Mouse (Mus musculus): ENCODE measurements around the gene Tsku. TPM values are rescaled to one million over a fixed set of nuclear protein-coding genes. Genes with fewer than 3 reads are reported as not detected.

The Tsku gene
- total and polyA plus RNA-seq, 3 experiments: 2.2 to 5.9 (median 2.5) TPM

DNA sequence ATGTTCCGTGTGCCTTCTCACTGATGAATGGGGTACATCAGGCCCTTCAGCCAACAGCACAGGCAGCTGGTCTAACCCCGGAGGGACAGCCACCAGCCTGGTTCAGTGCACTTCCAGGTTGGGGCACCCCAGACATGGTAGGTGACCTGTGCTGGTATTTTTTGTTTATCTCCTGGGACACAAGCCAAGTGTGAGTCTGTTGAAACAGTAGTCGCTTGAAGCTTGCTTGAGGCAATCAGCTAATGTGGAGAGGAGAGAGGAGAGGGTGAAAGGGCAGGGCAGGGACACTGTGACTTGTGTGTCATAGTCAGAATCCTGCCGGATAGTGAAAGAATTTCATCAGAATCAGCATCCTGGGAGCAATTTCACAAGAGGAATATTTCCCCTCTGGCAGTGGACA is 22.2 kb upstream of the Tsku start:
- H3K4me3 ChIP-seq: no peak overlapping the region
- no peaks in the 10 kb centered on the region for H3K36me3 ChIP-seq (ENCODE audit: control insufficient read depth, insufficient read depth, low read length)
- no peak for TF ChIP-seq CTCF (IDR thresholded peaks at IDR 0.05)
- TF ChIP-seq POLR2A (IDR thresholded peaks at IDR 0.05; ENCODE audit: insufficient read depth, low read depth, low read length): no peak
- no peak for TF ChIP-seq EP300 (IDR thresholded peaks at IDR 0.05; ENCODE audit: insufficient read depth, low read depth, low read length)
- intact Hi-C loops (cut with DNase I): no loop called here
- H3K27ac ChIP-seq: no peak overlapping the region
- H3K9ac ChIP-seq (ENCODE audit: low read depth, low read length): no peak overlapping the region
- no peak for DNase-seq
- H3K27me3 ChIP-seq (ENCODE audit: control insufficient read depth, insufficient read depth, low read length): no peaks in the 10 kb centered on the region
- 35% methylated on average over 4 of the region's 4 CpGs for WGBS
- no peaks in the 10 kb centered on the region for H3K4me1 ChIP-seq (ENCODE audit: control insufficient read depth, insufficient read depth, low read length)
- no peaks in the 10 kb centered on the region for H3K79me2 ChIP-seq (replicated peaks; ENCODE audit: control insufficient read depth, insufficient read depth, low read length)

DNA sequence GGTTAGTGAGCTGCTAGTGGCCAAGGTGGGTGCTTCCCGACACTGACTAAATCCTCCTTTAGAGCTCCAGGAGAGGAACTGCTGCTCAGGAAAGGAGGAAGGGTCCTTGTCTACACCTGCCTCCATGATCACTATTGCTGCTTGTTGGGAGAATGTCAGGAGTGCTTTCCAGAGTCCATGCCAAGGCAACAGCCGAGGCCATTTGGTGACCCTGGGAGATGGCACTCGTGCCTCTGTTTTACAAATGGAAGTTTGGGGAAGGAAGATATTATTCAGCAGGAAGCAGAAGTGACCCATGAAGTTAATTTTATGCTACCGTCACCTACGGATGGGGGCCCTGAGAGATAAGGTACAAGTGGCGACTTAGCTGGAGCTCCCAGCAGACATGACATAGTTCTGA is 21.7 kb upstream of the Tsku start:
- H3K4me1 ChIP-seq (ENCODE audit: control insufficient read depth, insufficient read depth, low read length): no peaks in the 10 kb centered on the region

DNA sequence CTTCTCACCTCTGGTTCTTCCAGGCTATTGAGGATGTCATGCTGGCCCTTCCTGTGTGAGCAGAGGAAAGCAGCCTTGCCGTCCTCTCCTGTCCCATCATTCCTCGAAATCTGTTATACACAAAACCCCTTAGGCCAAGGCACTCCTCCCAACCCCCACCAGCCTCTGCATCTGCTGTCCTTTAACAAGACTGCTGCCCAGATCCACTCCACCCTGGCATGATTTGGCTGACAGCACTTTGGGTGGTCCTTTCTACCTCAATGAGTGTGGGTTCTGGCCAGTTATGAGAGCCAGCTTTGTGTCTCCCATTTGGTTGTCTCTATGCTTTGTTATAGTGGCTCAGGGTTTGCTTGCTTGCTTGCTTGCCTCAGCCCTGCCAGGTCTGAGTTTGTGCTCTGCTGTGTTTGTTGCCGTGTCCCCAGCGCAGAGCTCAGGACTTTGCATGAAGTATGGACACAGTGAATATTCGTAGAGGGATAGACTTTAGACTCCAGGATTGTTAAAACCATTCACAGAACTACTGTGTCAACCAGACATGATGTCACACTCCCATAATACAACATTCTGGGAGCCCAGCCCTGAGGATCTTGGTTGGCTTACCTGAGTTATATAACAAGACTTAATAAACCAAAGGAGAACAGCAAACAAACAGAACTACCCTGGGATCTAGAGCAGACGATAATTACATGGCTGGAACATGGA is 19.2 kb upstream of the Tsku start:
- TF ChIP-seq EP300 (IDR thresholded peaks at IDR 0.05; ENCODE audit: insufficient read depth, low read depth, low read length) (no peak), POLR2A (IDR thresholded peaks at IDR 0.05; ENCODE audit: insufficient read depth, low read depth, low read length) (no peak), CTCF (IDR thresholded peaks at IDR 0.05) (no peak)
- H3K9ac ChIP-seq (ENCODE audit: low read depth, low read length): no peak overlapping the region
- H3K4me1 ChIP-seq (ENCODE audit: control insufficient read depth, insufficient read depth, low read length): no peaks in the 10 kb centered on the region
- no peak for DNase-seq
- no peaks in the 10 kb centered on the region for H3K79me2 ChIP-seq (replicated peaks; ENCODE audit: control insufficient read depth, insufficient read depth, low read length)
- no peaks in the 10 kb centered on the region for H3K27me3 ChIP-seq (ENCODE audit: control insufficient read depth, insufficient read depth, low read length)
- WGBS: 80% methylated on average over 6 of the region's 6 CpGs
- intact Hi-C loops (cut with DNase I): no loop called here
- no peaks in the 10 kb centered on the region for H3K36me3 ChIP-seq (ENCODE audit: control insufficient read depth, insufficient read depth, low read length)
- no peak overlapping the region for H3K4me3 ChIP-seq
- no peak overlapping the region for H3K27ac ChIP-seq

More for the DNA sequence above, 21.7 kb upstream of the Tsku start:
- TF ChIP-seq EP300 (IDR thresholded peaks at IDR 0.05; ENCODE audit: insufficient read depth, low read depth, low read length): no peak
- no peak for TF ChIP-seq POLR2A (IDR thresholded peaks at IDR 0.05; ENCODE audit: insufficient read depth, low read depth, low read length)
- no peak for TF ChIP-seq CTCF (IDR thresholded peaks at IDR 0.05)
- Histone ChIP-seq H3K36me3 (ENCODE audit: control insufficient read depth, insufficient read depth, low read length) (no peaks in the 10 kb centered on the region), H3K9ac (ENCODE audit: low read depth, low read length) (no peak overlapping the region), H3K79me2 (replicated peaks; ENCODE audit: control insufficient read depth, insufficient read depth, low read length) (no peaks in the 10 kb centered on the region), H3K27ac (no peak overlapping the region), H3K4me3 (no peak overlapping the region), H3K27me3 (ENCODE audit: control insufficient read depth, insufficient read depth, low read length) (no peaks in the 10 kb centered on the region)
- no peak for DNase-seq
- intact Hi-C loops (cut with DNase I): no loop called here
- 53% methylated on average over 6 of the region's 6 CpGs for whole genome bisulfite sequencing

DNA sequence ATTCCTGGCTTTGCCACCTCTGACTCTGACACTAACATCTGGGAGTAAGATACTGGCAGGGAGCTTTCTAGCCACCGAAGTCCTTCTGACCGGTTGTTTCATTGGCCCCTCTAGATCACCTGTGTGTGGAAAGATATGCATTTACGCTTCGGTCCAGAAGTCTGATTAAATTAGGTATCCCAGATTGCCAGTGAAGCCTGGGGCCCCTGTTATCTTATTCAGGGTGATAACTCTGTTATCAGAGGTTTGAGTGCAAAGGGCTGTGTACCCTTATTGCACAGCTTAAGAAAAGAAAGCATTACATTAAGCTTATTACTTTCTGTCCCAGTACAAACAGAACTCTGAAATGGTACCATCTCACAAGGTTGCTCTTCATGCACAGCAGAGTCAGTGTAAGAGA is 18.1 kb upstream of the Tsku start:
- H3K36me3 ChIP-seq (ENCODE audit: control insufficient read depth, insufficient read depth, low read length): no peaks in the 10 kb centered on the region
- no peak for TF ChIP-seq CTCF (IDR thresholded peaks at IDR 0.05)
- TF ChIP-seq POLR2A (IDR thresholded peaks at IDR 0.05; ENCODE audit: insufficient read depth, low read depth, low read length): no peak

DNA sequence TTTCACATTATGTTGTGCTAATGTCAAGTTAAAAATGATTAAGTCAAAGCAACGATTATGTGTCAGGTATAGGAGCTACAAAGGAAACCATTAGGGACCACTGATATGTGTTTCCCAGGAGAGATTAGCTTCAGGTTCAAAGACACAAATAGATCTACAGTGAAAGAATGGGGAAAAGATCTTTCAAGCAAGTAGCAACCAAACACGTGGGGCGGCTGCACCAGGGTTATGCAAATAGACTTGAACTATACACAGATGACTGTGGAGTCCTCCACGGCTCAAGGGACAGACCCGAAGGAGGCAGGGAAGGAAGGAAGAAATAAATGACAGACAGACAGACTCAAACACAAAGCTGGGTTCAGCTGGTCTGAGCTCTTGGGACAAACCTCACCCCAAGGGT is 16.1 kb upstream of the Tsku start:
- H3K9ac ChIP-seq (ENCODE audit: low read depth, low read length): no peak overlapping the region
- intact Hi-C loops (cut with DNase I): no loop called here

More for the DNA sequence above, 18.1 kb upstream of the Tsku start:
- 66% methylated on average over 4 of the region's 4 CpGs for WGBS
- Histone ChIP-seq H3K9ac (ENCODE audit: low read depth, low read length) (no peak overlapping the region), H3K27ac (no peak overlapping the region), H3K27me3 (ENCODE audit: control insufficient read depth, insufficient read depth, low read length) (no peaks in the 10 kb centered on the region), H3K4me1 (ENCODE audit: control insufficient read depth, insufficient read depth, low read length) (no peaks in the 10 kb centered on the region), H3K4me3 (no peak overlapping the region), H3K79me2 (replicated peaks; ENCODE audit: control insufficient read depth, insufficient read depth, low read length) (no peaks in the 10 kb centered on the region)
- DNase-seq: no peak
- intact Hi-C loops (cut with DNase I): no loop called here

DNA sequence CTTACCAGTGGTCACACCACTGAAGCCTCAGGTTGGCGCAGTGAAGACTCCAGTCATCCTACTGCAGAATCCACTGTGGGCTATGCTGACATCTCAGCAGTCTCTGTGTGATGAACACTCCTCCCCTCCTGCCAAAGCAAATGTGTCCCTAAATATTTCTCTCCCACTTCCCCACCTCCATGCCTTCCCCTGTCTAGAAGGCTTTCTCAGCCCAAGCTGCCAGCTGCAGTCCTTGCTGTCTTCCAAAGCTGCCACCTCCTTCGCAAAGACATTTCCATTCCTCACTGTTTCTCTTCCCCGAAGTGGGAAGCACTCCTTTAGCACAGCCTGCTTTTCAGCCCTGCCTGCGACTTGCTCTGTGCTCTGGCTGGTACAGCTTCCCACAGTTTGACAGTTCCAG is 10.0 kb upstream of the Tsku start:
- Histone ChIP-seq H3K79me2 (replicated peaks; ENCODE audit: control insufficient read depth, insufficient read depth, low read length) (no peaks in the 10 kb centered on the region), H3K27ac (no peak overlapping the region), H3K4me1 (ENCODE audit: control insufficient read depth, insufficient read depth, low read length) (no peaks in the 10 kb centered on the region), H3K9ac (ENCODE audit: low read depth, low read length) (no peak overlapping the region), H3K36me3 (ENCODE audit: control insufficient read depth, insufficient read depth, low read length) (no peaks in the 10 kb centered on the region), H3K27me3 (ENCODE audit: control insufficient read depth, insufficient read depth, low read length) (no peaks in the 10 kb centered on the region), H3K4me3 (no peak overlapping the region)
- no peak for TF ChIP-seq CTCF (IDR thresholded peaks at IDR 0.05)
- WGBS: 50% methylated on average over 4 of the region's 4 CpGs
- intact Hi-C loops (cut with DNase I): no loop called here
- no peak for DNase-seq

More for the DNA sequence above, 16.1 kb upstream of the Tsku start:
- TF ChIP-seq EP300 (IDR thresholded peaks at IDR 0.05; ENCODE audit: insufficient read depth, low read depth, low read length): no peak
- no peaks in the 10 kb centered on the region for H3K4me1 ChIP-seq (ENCODE audit: control insufficient read depth, insufficient read depth, low read length)
- H3K4me3 ChIP-seq: no peak overlapping the region
- H3K79me2 ChIP-seq (replicated peaks; ENCODE audit: control insufficient read depth, insufficient read depth, low read length): no peaks in the 10 kb centered on the region
- H3K27me3 ChIP-seq (ENCODE audit: control insufficient read depth, insufficient read depth, low read length): no peaks in the 10 kb centered on the region
- 67% methylated on average over 5 of the region's 5 CpGs for WGBS
- no peak for DNase-seq
- no peaks in the 10 kb centered on the region for H3K36me3 ChIP-seq (ENCODE audit: control insufficient read depth, insufficient read depth, low read length)
- H3K27ac ChIP-seq: no peak overlapping the region
